Mouse (Mus musculus): ENCODE data around the gene Clec4g. TPM values are rescaled to one million over a fixed set of nuclear protein-coding genes. Genes with fewer than 3 reads are reported as not detected.

Clec4g gene
- polyA plus RNA-seq, 1 experiment from 2014 or later: 6.0 TPM

DNA sequence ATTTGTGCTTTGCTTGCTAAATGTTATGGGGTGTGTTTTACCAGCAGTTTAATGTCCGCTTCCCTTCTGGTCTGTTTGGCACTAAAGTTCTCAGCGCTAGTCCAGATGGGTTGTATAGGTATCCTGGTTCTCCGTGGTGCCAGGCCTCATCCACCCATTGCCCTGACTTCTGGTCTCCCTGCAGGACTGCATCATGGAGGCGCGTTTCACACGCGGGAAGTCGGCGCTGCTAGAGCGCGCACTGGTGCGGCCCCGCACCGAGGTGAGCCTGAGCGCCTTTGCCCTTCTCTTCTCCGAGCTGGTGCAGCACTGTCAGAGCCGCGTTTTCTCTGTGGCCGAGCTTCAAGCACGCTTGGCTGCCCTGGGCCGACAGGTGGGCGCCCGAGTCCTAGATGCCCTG lies 41.6 kb downstream of the Clec4g start:
- Histone ChIP-seq H3K4me3 (ENCODE audit: control insufficient read depth in 1 of 2, insufficient read depth in 1 of 2, low read depth in 1 of 2, low read length in 2 of 2) (no peak overlapping the region), H3K36me3 (ENCODE audit: control insufficient read depth, insufficient read depth, low read length) (peaks cover 33% of the 10 kb centered on the region), H3K9me3 (ENCODE audit: control insufficient read depth, low read length) (no peaks in the 10 kb centered on the region), H3K27ac (replicated peaks in 1 of 2; ENCODE audit: control insufficient read depth in 1 of 2, insufficient read depth in 1 of 2, low read depth in 2 of 2, low read length in 2 of 2) (no peak overlapping the region), H3K9ac (ENCODE audit: low read length) (no peak overlapping the region), H3K4me1 (ENCODE audit: control insufficient read depth in 2 of 2, insufficient read depth in 2 of 2, low read length in 2 of 2) (peaks cover 2 to 11% of the 10 kb centered on the region in 2 experiments; a peak in 3 of 4 replicates), H3K4me2 (ENCODE audit: low read length) (no peak overlapping the region), H3K27me3 (ENCODE audit: control insufficient read depth, insufficient read depth, low read length) (no peaks in the 10 kb centered on the region)
- no peak for ATAC-seq (ENCODE audit: insufficient number of reproducible peaks, insufficient read depth, low FRiP score, low read depth)
- WGBS: 94% methylated on average over 23 of the region's 23 CpGs

DNA sequence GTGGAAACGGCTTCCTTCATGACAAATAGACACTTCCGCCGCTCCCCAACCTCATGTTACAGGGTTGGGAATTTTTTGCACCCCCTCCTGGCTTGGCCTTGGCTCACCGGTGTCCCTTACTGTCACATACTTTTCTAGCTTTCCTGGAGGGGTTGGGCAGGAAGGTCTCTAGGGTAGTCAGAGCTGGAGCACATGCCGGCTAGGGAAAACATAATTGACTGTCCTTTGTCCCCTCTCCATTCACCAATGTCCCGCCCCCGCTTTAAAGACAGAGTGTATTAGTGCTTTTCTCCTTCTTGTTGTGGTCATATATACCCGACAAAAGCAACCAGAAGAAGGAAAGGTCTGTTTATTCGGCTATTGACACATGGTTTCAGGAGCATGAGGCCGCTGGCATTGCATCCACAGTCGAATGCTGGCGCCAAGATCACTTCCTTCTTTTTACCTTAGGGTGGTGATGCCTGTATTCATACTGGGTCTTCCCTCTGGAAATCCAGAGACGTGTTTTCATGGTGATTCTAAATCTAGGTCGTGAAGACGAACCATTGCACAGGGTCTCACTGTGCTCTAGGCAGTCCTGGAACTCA lies 43.4 kb downstream of the Clec4g start:
- WGBS: 4% methylated on average over 15 of the region's 15 CpGs
- ATAC-seq (ENCODE audit: insufficient number of reproducible peaks, insufficient read depth, low FRiP score, low read depth): no peak

DNA sequence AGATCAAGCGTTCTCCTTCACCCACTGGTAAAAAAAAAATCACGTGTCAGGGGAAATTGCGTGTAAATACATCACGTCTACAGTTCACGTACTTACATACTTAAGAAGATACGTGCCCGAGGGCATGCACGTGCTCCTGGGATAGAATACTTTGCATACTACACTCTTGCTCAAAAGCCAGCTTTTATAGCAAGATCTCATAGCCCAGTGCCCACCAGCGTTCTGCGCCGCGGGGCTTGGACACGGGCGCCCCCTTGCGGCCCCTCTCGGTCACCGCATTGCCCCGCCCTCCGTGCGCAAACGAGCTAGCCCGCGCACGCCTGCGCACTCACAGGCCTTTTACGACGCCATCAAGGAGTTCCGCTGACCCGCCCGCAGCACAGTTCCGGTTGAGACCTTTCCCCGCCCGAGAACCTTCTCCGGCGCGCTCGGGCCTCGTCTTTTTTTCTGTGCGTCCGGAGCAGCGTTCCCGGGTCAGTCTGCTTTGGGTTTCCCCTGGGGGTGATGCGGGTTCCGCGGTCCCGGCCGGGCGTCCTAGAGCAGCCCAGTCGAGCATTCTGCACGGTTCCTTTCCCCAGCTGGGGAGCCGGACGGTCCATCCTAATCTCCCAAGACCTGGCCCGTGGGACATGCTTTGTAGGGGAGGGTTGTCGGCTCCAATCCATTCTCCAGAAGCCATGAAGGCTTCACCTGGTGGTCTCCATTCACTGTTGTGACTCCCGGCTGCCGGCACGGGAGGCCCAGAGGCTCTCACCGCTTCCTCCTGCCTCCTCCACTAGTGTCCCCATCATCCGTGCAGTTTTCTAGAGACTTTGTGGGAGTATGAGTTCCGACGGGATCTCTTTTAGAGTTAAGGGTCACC lies 44.1 kb downstream of the Clec4g start, which contains the start of gene Trappc5:
Gene Trappc5, plus strand, starts transcription at position 169 of the 862 bp plus-strand sequence.
- Histone ChIP-seq H3K27ac (replicated peaks in 1 of 2; ENCODE audit: control insufficient read depth in 1 of 2, insufficient read depth in 1 of 2, low read depth in 2 of 2, low read length in 2 of 2) (peak within 1 kb of the TSS; percentile 86 to 94), H3K27me3 (ENCODE audit: control insufficient read depth, insufficient read depth, low read length) (no peaks in the 10 kb centered on the region), H3K4me1 (ENCODE audit: control insufficient read depth in 2 of 2, insufficient read depth in 2 of 2, low read length in 2 of 2) (peaks cover 2 to 15% of the 10 kb centered on the region in 2 experiments; a peak in 3 of 4 replicates), H3K9ac (ENCODE audit: low read length) (peak within 1 kb of the TSS; percentile 97), H3K9me3 (ENCODE audit: control insufficient read depth, low read length) (no peaks in the 10 kb centered on the region), H3K4me2 (ENCODE audit: low read length) (peak within 1 kb of the TSS; percentile 84), H3K36me3 (ENCODE audit: control insufficient read depth, insufficient read depth, low read length) (peaks cover 28% of the 10 kb centered on the region), H3K4me3 (ENCODE audit: control insufficient read depth in 1 of 2, insufficient read depth in 1 of 2, low read depth in 1 of 2, low read length in 2 of 2) (peak within 1 kb of the TSS; percentile 91 to 98)
- 1% methylated on average over 61 of the region's 61 CpGs for WGBS
- ATAC-seq (ENCODE audit: insufficient number of reproducible peaks, insufficient read depth, low FRiP score, low read depth): peak; percentile 85

More for the DNA sequence above, 43.4 kb downstream of the Clec4g start:
- peaks cover 2 to 15% of the 10 kb centered on the region in 2 experiments; a peak in 3 of 4 replicates for H3K4me1 ChIP-seq (ENCODE audit: control insufficient read depth in 2 of 2, insufficient read depth in 2 of 2, low read length in 2 of 2)
- H3K4me3 ChIP-seq (ENCODE audit: control insufficient read depth in 1 of 2, insufficient read depth in 1 of 2, low read depth in 1 of 2, low read length in 2 of 2): peak overlapping the region; percentile 91 to 98
- peak overlapping the region; percentile 86 to 94 for H3K27ac ChIP-seq (replicated peaks in 1 of 2; ENCODE audit: control insufficient read depth in 1 of 2, insufficient read depth in 1 of 2, low read depth in 2 of 2, low read length in 2 of 2)
- peak overlapping the region; percentile 97 for H3K9ac ChIP-seq (ENCODE audit: low read length)
- peak overlapping the region; percentile 84 for H3K4me2 ChIP-seq (ENCODE audit: low read length)
- no peaks in the 10 kb centered on the region for H3K27me3 ChIP-seq (ENCODE audit: control insufficient read depth, insufficient read depth, low read length)
- H3K9me3 ChIP-seq (ENCODE audit: control insufficient read depth, low read length): no peaks in the 10 kb centered on the region
- peaks cover 33% of the 10 kb centered on the region for H3K36me3 ChIP-seq (ENCODE audit: control insufficient read depth, insufficient read depth, low read length)

DNA sequence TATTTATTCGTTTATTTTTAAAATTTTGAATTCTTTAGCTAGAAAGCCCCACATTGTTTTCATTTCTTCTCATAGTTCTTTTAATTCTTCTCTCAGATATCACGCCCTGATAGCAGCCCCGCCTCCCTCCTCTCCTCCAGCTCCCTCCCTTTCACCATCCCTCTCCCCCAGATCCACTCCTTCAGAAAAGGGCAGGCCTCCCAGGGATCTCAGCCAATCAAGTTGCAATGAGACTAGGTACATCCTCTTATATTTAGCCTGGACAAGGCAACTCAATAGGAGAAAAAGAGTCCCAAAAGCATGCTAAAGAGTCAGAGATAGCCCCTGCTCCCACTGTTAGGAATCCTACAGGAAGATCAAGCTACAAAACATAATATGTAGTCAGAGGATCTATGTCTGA lies 45.8 kb downstream of the Clec4g start:
- Histone ChIP-seq H3K4me1 (ENCODE audit: control insufficient read depth in 2 of 2, insufficient read depth in 2 of 2, low read length in 2 of 2) (peaks cover 2 to 15% of the 10 kb centered on the region in 2 experiments; a peak in 3 of 4 replicates), H3K27ac (replicated peaks in 1 of 2; ENCODE audit: control insufficient read depth in 1 of 2, insufficient read depth in 1 of 2, low read depth in 2 of 2, low read length in 2 of 2) (no peak overlapping the region), H3K4me2 (ENCODE audit: low read length) (no peak overlapping the region), H3K9ac (ENCODE audit: low read length) (no peak overlapping the region), H3K36me3 (ENCODE audit: control insufficient read depth, insufficient read depth, low read length) (peaks cover 12% of the 10 kb centered on the region), H3K4me3 (ENCODE audit: control insufficient read depth in 1 of 2, insufficient read depth in 1 of 2, low read depth in 1 of 2, low read length in 2 of 2) (no peak overlapping the region), H3K9me3 (ENCODE audit: control insufficient read depth, low read length) (no peaks in the 10 kb centered on the region), H3K27me3 (ENCODE audit: control insufficient read depth, insufficient read depth, low read length) (no peaks in the 10 kb centered on the region)
- ATAC-seq (ENCODE audit: insufficient number of reproducible peaks, insufficient read depth, low FRiP score, low read depth): no peak
- 39% methylated on average over 3 of the region's 3 CpGs for WGBS

- peak within 1 kb of the TSS; percentile 36 to 41; a peak in 3 of 4 replicates for H3K27ac ChIP-seq (replicated peaks in 1 of 2; ENCODE audit: control insufficient read depth in 1 of 2, insufficient read depth in 1 of 2, low read depth in 2 of 2, low read length in 2 of 2)
- H3K4me2 ChIP-seq (ENCODE audit: low read length): peak within 1 kb of the TSS; percentile 87
- peaks cover 0 to 4% of the 10 kb centered on the region in 2 experiments; a peak in 2 of 4 replicates for H3K4me1 ChIP-seq (ENCODE audit: control insufficient read depth in 2 of 2, insufficient read depth in 2 of 2, low read length in 2 of 2)
- no peaks in the 10 kb centered on the region for H3K36me3 ChIP-seq (ENCODE audit: control insufficient read depth, insufficient read depth, low read length)
- under 1% methylated on average over 23 of the region's 23 CpGs for WGBS
- peak; percentile 66 for ATAC-seq (ENCODE audit: insufficient number of reproducible peaks, insufficient read depth, low FRiP score, low read depth)
- H3K9ac ChIP-seq (ENCODE audit: low read length): peak within 1 kb of the TSS; percentile 75
- H3K4me3 ChIP-seq (ENCODE audit: control insufficient read depth in 1 of 2, insufficient read depth in 1 of 2, low read depth in 1 of 2, low read length in 2 of 2): peak within 1 kb of the TSS; percentile 54 to 78
- H3K27me3 ChIP-seq (ENCODE audit: control insufficient read depth, insufficient read depth, low read length): no peaks in the 10 kb centered on the region
- H3K9me3 ChIP-seq (ENCODE audit: control insufficient read depth, low read length): no peaks in the 10 kb centered on the region
Observed at GRCm38 (mm10) chr8:3671980-3672491, 48.4 kb downstream of the Clec4g start, which contains the start of gene Fcor. Gene Fcor (minus strand): TSS chr8:3672362.

GRCm38 (mm10) chr8:3670388-3670787 lies 50.1 kb downstream of the Clec4g start:
- Histone ChIP-seq H3K4me1 (ENCODE audit: control insufficient read depth in 2 of 2, insufficient read depth in 2 of 2, low read length in 2 of 2) (peaks cover 0 to 4% of the 10 kb centered on the region in 2 experiments; a peak in 1 of 4 replicates), H3K4me3 (ENCODE audit: control insufficient read depth in 1 of 2, insufficient read depth in 1 of 2, low read depth in 1 of 2, low read length in 2 of 2) (no peak overlapping the region), H3K27ac (replicated peaks in 1 of 2; ENCODE audit: control insufficient read depth in 1 of 2, insufficient read depth in 1 of 2, low read depth in 2 of 2, low read length in 2 of 2) (no peak overlapping the region), H3K9ac (ENCODE audit: low read length) (no peak overlapping the region), H3K4me2 (ENCODE audit: low read length) (no peak overlapping the region), H3K36me3 (ENCODE audit: control insufficient read depth, insufficient read depth, low read length) (no peaks in the 10 kb centered on the region), H3K9me3 (ENCODE audit: control insufficient read depth, low read length) (no peaks in the 10 kb centered on the region), H3K27me3 (ENCODE audit: control insufficient read depth, insufficient read depth, low read length) (no peaks in the 10 kb centered on the region)
- 72% methylated on average over 2 of the region's 2 CpGs for WGBS
- no peak for ATAC-seq (ENCODE audit: insufficient number of reproducible peaks, insufficient read depth, low FRiP score, low read depth)

DNA sequence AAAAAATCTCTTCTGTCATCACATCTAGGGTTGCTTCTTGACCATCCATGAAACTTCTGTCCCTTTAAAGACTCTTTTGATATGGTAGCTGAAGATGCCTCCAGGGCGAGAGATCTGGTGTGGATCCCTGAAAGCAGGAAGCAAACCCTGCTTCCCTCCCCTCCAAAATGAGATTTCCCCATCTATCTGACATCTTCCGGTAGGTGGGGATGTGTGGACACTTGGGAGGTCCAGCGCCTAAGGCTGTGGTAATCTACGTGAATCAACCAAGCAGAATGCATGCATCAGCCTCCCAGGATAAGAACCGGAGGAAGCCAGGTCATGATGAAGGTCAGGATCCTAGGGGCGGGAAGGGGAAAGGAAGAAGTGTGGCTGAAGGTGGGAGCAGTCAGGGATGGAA lies 54.9 kb downstream of the Clec4g start, which contains the start of gene Mcemp1:
Gene Mcemp1, plus strand, starts transcription at position 248 of the 400 bp plus-strand sequence.
- no peak within 1 kb of the TSS for H3K9ac ChIP-seq (ENCODE audit: low read length)
- 60% methylated on average over 6 of the region's 6 CpGs for WGBS
- no peaks in the 10 kb centered on the region for H3K9me3 ChIP-seq (ENCODE audit: control insufficient read depth, low read length)
- no peaks in the 10 kb centered on the region for H3K36me3 ChIP-seq (ENCODE audit: control insufficient read depth, insufficient read depth, low read length)
- H3K27me3 ChIP-seq (ENCODE audit: control insufficient read depth, insufficient read depth, low read length): no peaks in the 10 kb centered on the region
- H3K4me3 ChIP-seq (ENCODE audit: control insufficient read depth in 1 of 2, insufficient read depth in 1 of 2, low read depth in 1 of 2, low read length in 2 of 2): no peak within 1 kb of the TSS
- no peak for ATAC-seq (ENCODE audit: insufficient number of reproducible peaks, insufficient read depth, low FRiP score, low read depth)
- no peaks in the 10 kb centered on the region for H3K4me1 ChIP-seq (ENCODE audit: control insufficient read depth in 2 of 2, insufficient read depth in 2 of 2, low read length in 2 of 2)
- no peak within 1 kb of the TSS for H3K27ac ChIP-seq (replicated peaks in 1 of 2; ENCODE audit: control insufficient read depth in 1 of 2, insufficient read depth in 1 of 2, low read depth in 2 of 2, low read length in 2 of 2)
- no peak within 1 kb of the TSS for H3K4me2 ChIP-seq (ENCODE audit: low read length)
